Mouse (Mus musculus): ENCODE measurements around the gene Fars2. TPM values are rescaled to one million over a fixed set of nuclear protein-coding genes. Genes with fewer than 3 reads are reported as not detected.
"Not testable (repeated sequence)": the region's sequence is repeated elsewhere in the genome, so short reads cannot be mapped to it uniquely, and the experiment has no call there.

The Fars2 gene
- polyA plus RNA-seq, 1 experiment from 2014 or later: 33.5 TPM

DNA sequence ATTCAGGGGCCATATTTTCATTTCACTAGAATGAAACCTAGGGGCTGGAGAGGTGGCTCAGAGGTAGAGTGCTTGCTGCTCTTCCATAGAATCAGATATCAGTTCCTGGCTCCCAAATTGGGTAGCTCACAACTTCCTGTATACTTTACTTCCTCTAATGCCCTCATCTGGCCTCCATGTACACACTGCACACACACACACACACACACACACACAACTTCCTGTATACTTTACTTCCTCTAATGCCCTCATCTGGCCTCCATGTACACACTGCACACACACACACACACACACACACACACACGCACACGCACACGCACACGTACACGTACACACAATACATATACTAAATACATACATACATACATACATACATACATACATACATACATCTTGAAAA lies 248.5 kb downstream of the Fars2 start:
- 98% methylated on average over 5 of the region's 5 CpGs for WGBS
- H3K4me2 ChIP-seq; H3K27ac ChIP-seq; H3K4me1 ChIP-seq (replicated peaks); H3K9me3 ChIP-seq; H3K27me3 ChIP-seq; ATAC-seq (ENCODE audit: low FRiP score); H3K36me3 ChIP-seq; H3K9ac ChIP-seq; H3K4me3 ChIP-seq: not testable (repeated sequence)

DNA sequence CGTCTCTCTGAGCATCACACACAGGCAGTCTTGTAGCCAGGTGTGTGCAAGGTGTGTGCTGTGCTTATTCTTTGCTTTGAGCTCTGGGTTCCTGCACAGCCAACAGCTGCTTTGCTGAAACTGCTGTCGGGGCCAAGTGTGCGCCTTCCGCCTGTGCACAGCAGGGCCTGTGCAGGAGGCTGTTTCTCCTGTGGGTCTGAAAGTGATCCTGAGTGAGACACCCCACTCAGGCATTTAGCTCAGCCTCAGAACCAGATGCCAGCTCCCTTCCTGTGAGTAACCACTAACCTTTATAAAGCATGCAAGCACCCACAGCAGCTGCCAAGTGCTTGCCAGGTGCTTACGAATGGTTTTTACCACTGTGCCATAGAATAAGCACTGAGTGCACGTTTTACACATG lies 249.1 kb downstream of the Fars2 start:
- H3K27ac ChIP-seq: no peak overlapping the region
- peaks cover 4% of the 10 kb centered on the region for H3K4me1 ChIP-seq (replicated peaks)
- ATAC-seq (ENCODE audit: low FRiP score): no peak
- WGBS: 92% methylated on average over 6 of the region's 6 CpGs
- no peaks in the 10 kb centered on the region for H3K9me3 ChIP-seq
- no peak overlapping the region for H3K4me3 ChIP-seq
- H3K4me2 ChIP-seq: no peak overlapping the region
- H3K27me3 ChIP-seq: no peaks in the 10 kb centered on the region
- no peaks in the 10 kb centered on the region for H3K36me3 ChIP-seq
- no peak overlapping the region for H3K9ac ChIP-seq

DNA sequence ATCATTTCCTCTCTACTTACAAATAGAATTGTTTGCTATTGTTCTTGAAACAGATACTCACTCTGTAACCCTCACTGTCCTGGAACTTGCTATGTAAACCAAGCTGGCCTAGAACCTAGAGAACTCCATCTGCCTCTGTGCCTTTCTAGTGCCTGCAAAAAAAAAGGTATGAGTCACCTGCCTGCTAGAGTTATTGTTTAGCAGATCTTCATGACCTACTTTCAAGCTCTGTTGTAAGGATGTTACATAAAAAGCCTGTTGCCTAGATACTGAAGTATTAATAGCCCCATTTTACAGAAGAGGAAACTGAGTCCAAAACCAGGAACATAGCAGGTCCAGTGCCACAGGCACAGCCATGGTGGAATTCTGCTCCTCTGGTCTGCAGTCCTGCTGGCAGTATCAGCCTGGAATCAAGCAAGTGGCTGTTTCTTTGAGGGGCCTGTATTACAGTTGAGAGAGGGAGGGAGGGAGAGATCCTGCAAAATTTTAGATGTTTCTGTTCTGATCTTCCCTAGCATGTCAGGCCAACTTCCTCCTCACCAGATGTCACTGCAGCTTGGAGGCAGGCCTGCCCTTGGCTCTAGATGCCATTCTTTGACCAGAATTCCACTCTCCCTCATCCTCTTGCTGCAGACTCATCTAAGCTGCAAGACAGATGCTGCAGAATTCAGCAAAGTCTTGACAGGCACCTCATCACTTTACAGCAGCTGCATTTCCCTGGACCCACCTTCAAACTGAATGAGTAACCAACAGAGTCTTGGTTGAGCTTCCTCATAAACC lies 250.7 kb downstream of the Fars2 start:
- no peaks in the 10 kb centered on the region for H3K9me3 ChIP-seq
- peaks cover 4% of the 10 kb centered on the region for H3K4me1 ChIP-seq (replicated peaks)
- no peak overlapping the region for H3K4me3 ChIP-seq
- no peak overlapping the region for H3K4me2 ChIP-seq
- H3K27me3 ChIP-seq: no peaks in the 10 kb centered on the region
- ATAC-seq (ENCODE audit: low FRiP score): no peak
- H3K36me3 ChIP-seq: no peaks in the 10 kb centered on the region
- H3K27ac ChIP-seq: peak overlapping the region; percentile 30; the same call in 1 of the 2 replicates
- no peak overlapping the region for H3K9ac ChIP-seq

DNA sequence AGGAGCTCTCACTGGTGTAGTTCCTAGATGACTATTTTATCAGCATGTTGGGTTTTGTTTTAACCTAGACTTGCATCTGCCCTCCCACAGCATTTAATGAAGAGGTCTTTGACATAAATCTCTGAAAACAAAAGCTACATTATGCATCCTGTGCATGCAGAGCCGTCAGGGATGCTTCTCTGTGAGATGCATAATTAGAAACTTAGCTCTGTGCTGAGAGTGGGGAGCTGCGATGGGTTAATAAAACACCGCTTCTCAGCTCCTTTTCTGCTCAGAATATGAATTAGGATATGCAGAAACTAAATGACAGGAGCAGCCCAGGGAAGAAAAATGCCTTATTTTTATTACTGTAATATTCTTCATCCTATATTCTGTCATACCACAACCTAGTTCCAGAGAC lies 251.6 kb downstream of the Fars2 start:
- no peak for ATAC-seq (ENCODE audit: low FRiP score)
- WGBS: 35% methylated on average over 3 of the region's 3 CpGs
- H3K27ac ChIP-seq: no peak overlapping the region; the same call in 1 of the 2 replicates

DNA sequence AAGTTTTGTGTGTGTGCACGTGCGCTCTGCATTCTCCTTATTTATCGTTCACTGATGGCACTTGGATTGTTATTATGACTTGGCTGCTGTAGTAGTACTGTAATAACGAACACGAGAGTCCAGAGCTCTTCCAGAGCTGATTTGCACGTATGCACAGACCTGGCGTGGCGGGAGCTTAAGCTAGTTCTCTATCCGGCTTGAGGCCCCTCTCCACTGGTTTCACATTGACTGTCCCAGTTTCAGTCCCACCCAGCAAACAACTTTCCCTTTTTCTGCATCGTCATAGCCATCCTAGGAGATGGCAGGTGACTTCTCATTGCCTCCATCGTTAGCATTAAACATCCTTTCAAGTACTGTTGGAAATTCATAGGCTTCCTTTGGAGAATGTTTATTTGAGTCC lies 252.2 kb downstream of the Fars2 start:
- Histone ChIP-seq H3K4me3 (no peak overlapping the region), H3K9ac (no peak overlapping the region)
- 86% methylated on average over 11 of the region's 11 CpGs for WGBS

More for the DNA sequence above, 251.6 kb downstream of the Fars2 start:
- Histone ChIP-seq H3K9me3 (no peaks in the 10 kb centered on the region), H3K4me3 (no peak overlapping the region), H3K9ac (no peak overlapping the region), H3K36me3 (no peaks in the 10 kb centered on the region), H3K4me1 (replicated peaks) (peaks cover 4% of the 10 kb centered on the region), H3K27me3 (no peaks in the 10 kb centered on the region), H3K4me2 (no peak overlapping the region)

DNA sequence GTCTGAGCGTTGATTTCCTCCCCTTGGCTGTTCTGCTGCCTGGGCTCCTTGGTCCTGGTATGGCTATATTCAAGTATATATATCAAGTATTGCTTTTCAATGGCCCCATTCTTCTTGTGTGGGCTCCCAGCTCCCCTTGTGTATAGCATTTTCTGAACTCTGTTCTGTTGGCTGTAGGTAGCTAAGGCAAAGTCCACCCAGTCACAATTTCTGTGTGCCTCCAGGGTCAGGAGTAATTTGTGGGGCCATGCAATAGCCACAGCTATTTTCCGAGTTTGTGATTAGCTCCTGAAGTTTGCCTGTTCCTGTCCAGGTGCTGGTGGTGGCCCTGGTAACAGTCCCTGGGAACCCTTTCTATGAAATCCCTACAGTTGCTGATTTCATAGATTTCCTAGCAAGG lies 266.0 kb downstream of the Fars2 start:
- ATAC-seq (ENCODE audit: low FRiP score): no peak
- no peak overlapping the region for H3K4me2 ChIP-seq
- WGBS: 85% methylated on average over 2 of the region's 2 CpGs
- H3K9me3 ChIP-seq: no peaks in the 10 kb centered on the region
- no peak overlapping the region for H3K4me3 ChIP-seq
- H3K27ac ChIP-seq: no peak overlapping the region
- H3K36me3 ChIP-seq: no peaks in the 10 kb centered on the region
- no peaks in the 10 kb centered on the region for H3K27me3 ChIP-seq
- no peak overlapping the region for H3K9ac ChIP-seq
- H3K4me1 ChIP-seq (replicated peaks): peaks cover 6% of the 10 kb centered on the region

More for the DNA sequence above, 252.2 kb downstream of the Fars2 start:
- Histone ChIP-seq H3K27ac (no peak overlapping the region), H3K36me3 (no peaks in the 10 kb centered on the region), H3K9me3 (no peaks in the 10 kb centered on the region), H3K27me3 (no peaks in the 10 kb centered on the region), H3K4me2 (no peak overlapping the region), H3K4me1 (replicated peaks) (peaks cover 4% of the 10 kb centered on the region)
- ATAC-seq (ENCODE audit: low FRiP score): no peak

DNA sequence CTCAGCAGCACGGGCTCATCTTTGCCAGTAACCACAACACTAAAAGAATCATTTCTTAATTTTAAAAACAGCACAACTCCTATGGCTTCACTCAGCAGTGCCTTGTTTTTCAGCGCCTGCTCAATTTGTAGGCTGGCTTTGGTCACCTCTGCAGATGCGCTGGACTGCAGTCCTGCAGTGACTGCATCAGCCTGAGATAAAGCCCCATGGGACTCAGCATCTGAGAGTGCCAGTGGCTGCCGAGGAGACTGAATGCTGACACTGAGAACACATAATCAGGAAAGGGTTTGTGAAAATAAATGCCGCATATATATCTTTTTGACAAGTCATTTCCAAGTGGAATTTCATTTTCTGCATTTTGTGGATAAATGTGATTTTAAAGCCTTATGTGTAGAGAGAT lies 268.9 kb downstream of the Fars2 start:
- no peaks in the 10 kb centered on the region for H3K27me3 ChIP-seq
- ATAC-seq (ENCODE audit: low FRiP score): 0 out of 2 replicates have a peak, but pooled peaks have one; percentile 49

DNA sequence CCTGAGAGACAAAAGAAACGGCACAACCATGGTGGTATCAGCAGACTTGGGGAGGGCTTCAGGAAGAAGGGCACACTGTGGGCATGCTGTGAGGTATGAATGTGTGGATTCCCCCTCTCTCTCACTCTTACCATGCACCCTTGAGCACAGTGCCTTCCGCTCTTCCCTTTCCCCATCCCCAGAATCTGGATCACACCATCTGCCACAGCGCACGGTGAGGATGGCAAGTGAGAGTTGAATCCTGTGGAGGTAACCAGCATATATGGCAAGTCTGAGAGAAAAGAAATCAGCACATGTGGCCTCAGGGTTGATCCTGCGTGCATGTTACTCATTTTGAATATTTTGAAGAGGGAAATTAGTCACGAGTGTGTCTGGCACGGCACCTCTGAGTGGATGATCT lies 274.7 kb downstream of the Fars2 start:
- H3K4me1 ChIP-seq (replicated peaks): no peaks in the 10 kb centered on the region
- H3K4me2 ChIP-seq: no peak overlapping the region
- no peaks in the 10 kb centered on the region for H3K27me3 ChIP-seq
- no peak overlapping the region for H3K4me3 ChIP-seq
- ATAC-seq (ENCODE audit: low FRiP score): no peak
- no peaks in the 10 kb centered on the region for H3K36me3 ChIP-seq
- WGBS: 84% methylated on average over 7 of the region's 7 CpGs
- H3K9me3 ChIP-seq: no peaks in the 10 kb centered on the region
- H3K27ac ChIP-seq: no peak overlapping the region
- no peak overlapping the region for H3K9ac ChIP-seq

More for the DNA sequence above, 268.9 kb downstream of the Fars2 start:
- H3K9ac ChIP-seq: no peak overlapping the region
- 63% methylated on average over 5 of the region's 5 CpGs for WGBS
- H3K9me3 ChIP-seq: no peaks in the 10 kb centered on the region
- H3K36me3 ChIP-seq: no peaks in the 10 kb centered on the region
- 0 out of 2 replicates have a peak overlapping the region, but pooled peaks have one; percentile 49 for H3K27ac ChIP-seq
- no peak overlapping the region for H3K4me2 ChIP-seq
- peaks cover 6% of the 10 kb centered on the region for H3K4me1 ChIP-seq (replicated peaks)
- no peak overlapping the region for H3K4me3 ChIP-seq

DNA sequence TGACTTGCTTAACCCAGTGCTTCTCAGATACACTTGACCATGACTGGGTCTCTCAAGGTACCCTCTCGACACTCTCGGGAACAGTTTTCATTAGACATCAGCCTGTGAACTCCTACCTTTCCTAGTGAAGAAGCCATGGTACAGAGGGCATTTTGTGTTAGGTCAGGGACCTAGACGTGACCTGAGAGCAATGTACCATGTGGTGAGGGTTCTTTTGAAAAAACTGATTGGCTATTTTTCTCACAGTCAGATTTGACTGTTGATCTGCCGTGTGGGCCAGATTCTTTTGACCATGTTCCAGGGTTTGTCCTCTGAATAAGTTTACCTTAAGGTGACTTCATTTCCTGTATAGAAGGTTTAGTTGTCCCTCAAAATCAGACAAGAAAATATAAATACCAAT lies 275.5 kb downstream of the Fars2 start:
- H3K4me1 ChIP-seq (replicated peaks): no peaks in the 10 kb centered on the region
- no peak overlapping the region for H3K9ac ChIP-seq
- H3K27me3 ChIP-seq: no peaks in the 10 kb centered on the region
- 88% methylated on average over 4 of the region's 4 CpGs for WGBS
- no peak overlapping the region for H3K4me2 ChIP-seq
- no peak overlapping the region for H3K4me3 ChIP-seq
- no peak overlapping the region for H3K27ac ChIP-seq
- H3K9me3 ChIP-seq: no peaks in the 10 kb centered on the region
- H3K36me3 ChIP-seq: no peaks in the 10 kb centered on the region
- ATAC-seq (ENCODE audit: low FRiP score): no peak

DNA sequence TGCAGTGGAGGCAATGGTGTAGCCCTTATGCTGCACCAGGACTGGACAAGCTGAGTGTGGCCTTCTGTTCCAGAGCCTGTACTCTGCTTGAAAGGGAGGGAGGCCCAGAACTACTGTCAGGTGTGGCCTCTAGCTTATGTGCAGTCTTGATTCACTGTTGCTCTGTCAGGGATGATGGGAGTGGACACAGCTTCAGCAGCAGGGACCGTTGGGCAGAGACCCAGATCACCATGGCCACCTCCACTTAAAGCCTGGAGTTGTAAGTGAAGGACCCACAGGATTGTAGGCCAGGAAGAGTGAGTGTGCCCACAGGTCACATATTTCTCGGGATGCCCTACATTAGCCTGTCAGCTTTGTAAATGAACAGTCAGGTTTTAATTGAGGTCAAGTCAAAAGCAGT lies 283.8 kb downstream of the Fars2 start:
- H3K27ac ChIP-seq: no peak overlapping the region
- H3K4me1 ChIP-seq (replicated peaks): no peaks in the 10 kb centered on the region
- no peak overlapping the region for H3K4me2 ChIP-seq
- ATAC-seq (ENCODE audit: low FRiP score): no peak
- WGBS: 79% methylated on average over 2 of the region's 2 CpGs
- H3K4me3 ChIP-seq: no peak overlapping the region
- no peaks in the 10 kb centered on the region for H3K9me3 ChIP-seq
- H3K9ac ChIP-seq: no peak overlapping the region
- no peaks in the 10 kb centered on the region for H3K27me3 ChIP-seq
- no peaks in the 10 kb centered on the region for H3K36me3 ChIP-seq

DNA sequence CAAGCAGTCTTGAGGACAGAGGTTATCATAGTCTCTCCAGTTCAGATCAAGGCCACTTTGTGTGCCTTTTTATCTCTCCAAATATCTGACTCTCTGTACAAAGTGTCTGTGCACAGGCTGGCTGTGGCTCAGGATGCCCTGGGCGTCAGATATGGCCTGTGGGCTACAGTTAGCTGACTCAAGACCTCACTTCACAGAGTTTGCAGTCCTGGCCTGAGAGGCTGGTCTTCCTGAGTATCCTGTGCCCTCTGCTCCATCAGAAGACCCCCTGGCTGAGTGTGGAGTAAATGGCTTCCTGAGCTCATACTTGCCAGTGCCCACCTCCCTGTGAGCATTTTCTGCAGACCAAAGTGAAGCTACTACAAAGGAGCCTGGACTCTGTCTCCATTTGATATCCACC lies 296.1 kb downstream of the Fars2 start:
- Histone ChIP-seq H3K27me3 (no peaks in the 10 kb centered on the region), H3K9me3 (no peaks in the 10 kb centered on the region), H3K4me1 (replicated peaks) (no peaks in the 10 kb centered on the region), H3K4me3 (no peak overlapping the region), H3K9ac (no peak overlapping the region), H3K36me3 (no peaks in the 10 kb centered on the region), H3K4me2 (no peak overlapping the region), H3K27ac (no peak overlapping the region)
- WGBS: 93% methylated on average over 1 of the region's 1 CpGs
- no peak for ATAC-seq (ENCODE audit: low FRiP score)

DNA sequence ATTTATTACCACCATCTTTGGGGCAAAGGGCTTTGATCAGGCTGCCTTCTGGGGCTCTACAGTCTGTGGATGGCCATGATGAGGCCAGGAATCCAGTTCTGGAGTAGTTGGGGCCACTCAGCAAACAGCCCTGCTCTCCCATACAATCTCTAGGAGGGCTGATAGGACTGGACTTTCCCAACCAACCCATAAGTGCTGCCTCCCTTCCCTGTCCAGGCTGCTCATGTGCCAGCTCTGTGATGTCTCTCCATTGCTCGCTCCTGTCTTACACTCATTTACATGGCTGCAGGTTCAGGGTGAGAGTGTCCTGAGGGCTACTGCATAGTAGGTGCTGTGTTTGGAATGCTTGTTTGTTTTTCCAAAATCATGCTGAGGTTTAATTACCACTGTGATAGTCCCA lies 298.0 kb downstream of the Fars2 start:
- H3K4me3 ChIP-seq: no peak overlapping the region
- H3K9ac ChIP-seq: no peak overlapping the region
- no peaks in the 10 kb centered on the region for H3K9me3 ChIP-seq
- 100% methylated on average over 1 of the region's 1 CpGs for WGBS
- ATAC-seq (ENCODE audit: low FRiP score): no peak
- no peak overlapping the region for H3K27ac ChIP-seq
- 0 out of 2 replicates have a peak, but pooled peaks cover 3% of the 10 kb centered on the region for H3K36me3 ChIP-seq
- no peaks in the 10 kb centered on the region for H3K27me3 ChIP-seq
- H3K4me2 ChIP-seq: no peak overlapping the region
- no peaks in the 10 kb centered on the region for H3K4me1 ChIP-seq (replicated peaks)

DNA sequence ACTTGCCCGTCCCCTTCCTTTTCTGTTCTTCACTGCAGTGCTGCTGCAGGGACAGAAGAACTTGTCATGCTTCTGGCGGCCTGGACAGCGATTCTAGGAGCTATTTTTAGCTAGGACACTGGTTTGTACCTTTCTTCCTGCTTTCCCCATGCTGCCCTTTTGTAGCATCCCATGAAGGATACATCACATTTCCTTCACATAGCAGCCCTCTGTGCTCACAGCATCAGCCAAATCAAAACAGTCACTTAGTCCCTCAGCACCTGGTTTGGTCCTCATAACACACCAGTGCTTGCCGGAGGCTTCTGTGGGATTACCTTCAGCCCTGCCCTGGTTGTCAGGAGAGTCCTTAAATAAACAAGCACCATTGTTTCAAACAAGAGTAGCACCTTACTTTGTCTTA lies 299.3 kb downstream of the Fars2 start:
- Histone ChIP-seq H3K9me3 (no peaks in the 10 kb centered on the region), H3K4me2 (no peak overlapping the region), H3K9ac (no peak overlapping the region), H3K4me1 (replicated peaks) (no peaks in the 10 kb centered on the region), H3K36me3 (0 out of 2 replicates have a peak, but pooled peaks cover 3% of the 10 kb centered on the region), H3K27ac (no peak overlapping the region), H3K4me3 (no peak overlapping the region), H3K27me3 (no peaks in the 10 kb centered on the region)
- WGBS: 89% methylated on average over 4 of the region's 4 CpGs
- no peak for ATAC-seq (ENCODE audit: low FRiP score)

All from hindbrain, embryonic 13.5 days (tissue).